Mouse (Mus musculus) CD4-positive, CD25-positive, alpha-beta regulatory T cell, adult 2 months (primary cell): Measurements from ENCODE around the gene Recql5.
A peak's percentile ranks its signal among the peaks of the same experiment; 100 is the strongest.

Experiments used
- DNase-seq: peaks from one replicate; pipeline ENCODE4 v3.0.0-alpha.2; 2012; ENCODE audit warnings: low read depth, low spot score

Recql5 gene

DNA sequence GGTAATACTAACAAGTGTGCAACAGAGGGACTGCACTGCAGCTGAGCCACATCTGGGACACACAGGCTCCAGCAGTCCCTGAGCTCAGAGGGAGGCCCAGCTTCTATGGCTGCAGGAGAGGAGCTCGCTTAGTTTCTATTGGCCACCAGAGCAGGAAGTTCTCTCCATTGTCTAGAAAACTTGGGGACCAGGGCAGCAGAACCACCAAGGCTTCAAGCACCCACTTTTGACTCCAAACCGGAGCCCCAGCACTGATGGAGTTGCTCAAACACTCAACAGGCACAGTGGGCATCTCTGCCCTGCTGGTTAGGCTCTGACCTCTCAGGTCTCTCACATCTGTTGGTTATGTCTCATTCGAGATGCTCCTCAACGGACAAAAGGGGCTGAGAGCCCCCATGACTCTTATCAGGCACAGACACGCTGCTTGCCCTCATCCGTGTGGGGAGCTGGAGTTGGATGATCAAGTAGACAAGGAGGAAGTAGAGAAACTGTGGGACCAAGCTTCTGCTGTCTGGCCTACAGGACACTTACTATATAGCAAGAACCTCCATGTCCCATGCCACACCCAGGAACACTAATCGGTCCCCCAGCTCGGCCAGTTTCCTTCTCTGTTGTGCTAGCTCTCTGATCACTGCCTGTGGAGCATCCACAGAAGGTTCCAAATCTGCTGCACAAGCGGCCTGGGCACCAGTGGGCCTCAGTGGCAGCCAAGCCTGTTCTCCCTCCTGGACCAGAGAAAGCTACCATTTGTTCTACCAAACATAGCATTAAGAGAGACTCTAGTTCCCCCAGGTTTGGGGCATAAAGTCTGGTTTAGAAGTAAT, 31.7 kb downstream of the Recql5 start:
- no peak for DNase-seq

DNA sequence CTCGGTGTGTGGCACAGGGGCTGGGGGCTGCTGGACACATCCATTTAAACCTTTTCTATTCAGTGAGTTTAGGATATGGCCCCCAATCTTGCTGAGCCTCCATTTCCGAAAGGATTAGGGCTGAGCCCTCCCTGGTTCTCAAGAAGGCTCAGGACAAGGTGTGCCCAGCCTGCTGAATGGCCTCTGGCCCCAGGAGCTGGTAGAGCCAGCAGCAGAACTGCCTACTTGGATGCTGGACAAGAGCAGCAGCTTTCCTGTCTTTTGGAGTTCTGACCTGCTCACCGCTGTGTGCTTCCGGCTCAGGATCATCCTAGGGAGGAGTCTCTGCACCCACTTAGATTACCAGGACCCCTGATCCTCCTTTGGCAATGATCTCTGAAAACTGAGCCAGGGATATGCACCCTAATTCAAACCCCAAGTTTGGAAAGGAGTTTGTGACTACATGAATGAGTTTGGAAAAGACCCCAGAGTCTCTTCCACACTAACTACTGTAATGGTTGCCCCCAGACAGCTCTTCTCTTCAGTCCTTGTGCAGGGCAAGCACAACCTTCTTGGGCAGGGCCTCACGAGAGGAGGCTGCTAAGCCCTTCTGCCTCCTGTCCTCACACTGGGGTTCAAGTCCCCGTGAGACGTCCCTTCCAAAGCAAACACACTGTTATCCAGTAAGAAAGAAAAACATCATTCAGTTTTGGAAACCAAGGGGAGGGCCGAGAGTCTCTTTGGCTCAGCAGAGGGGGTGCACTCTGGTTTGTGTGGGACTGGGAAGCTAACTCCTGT, 32.5 kb downstream of the Recql5 start:
- no peak for DNase-seq

DNA sequence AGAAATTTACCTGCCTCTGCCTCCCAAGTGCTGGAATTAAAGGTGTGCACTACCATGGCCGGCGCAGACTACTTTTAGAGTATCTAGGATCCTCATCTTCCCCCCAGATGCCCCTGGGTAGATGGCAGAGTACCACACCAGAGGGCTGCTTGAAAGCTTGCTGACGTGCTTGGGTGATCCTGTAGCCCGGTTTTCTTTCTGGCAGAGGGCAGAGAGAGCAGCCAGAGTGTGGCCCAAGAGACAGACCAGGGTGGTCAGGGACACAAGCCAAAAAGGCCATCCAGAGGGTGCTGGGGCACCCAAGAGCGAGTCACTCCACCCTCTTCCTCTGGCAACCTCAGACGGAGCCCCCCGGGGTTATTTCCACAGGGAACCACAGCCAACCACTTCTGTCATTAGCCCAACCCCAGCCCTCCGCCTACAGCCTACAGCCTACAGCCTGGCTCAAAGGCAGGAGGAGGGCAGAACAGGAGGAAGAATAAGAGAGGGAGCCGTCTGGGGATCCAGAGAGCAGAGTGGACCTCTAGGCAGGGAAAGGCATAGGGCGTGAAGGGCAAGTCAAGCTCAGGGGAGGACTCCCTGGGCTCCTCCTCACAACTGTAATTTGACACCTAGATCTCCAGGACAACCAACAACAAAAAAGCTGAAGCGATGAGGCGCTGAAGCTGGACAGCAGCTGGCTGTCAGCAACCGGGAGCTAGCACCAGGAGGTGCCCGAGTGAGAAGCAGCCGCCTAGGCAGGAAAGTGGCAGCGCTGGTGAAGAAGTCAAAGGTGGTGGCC, 33.6 kb downstream of the Recql5 start, which contains the start of gene Smim5:
Gene Smim5 (plus strand): TSS at position 481 of the 781 bp plus-strand sequence.
- no peak for DNase-seq

DNA sequence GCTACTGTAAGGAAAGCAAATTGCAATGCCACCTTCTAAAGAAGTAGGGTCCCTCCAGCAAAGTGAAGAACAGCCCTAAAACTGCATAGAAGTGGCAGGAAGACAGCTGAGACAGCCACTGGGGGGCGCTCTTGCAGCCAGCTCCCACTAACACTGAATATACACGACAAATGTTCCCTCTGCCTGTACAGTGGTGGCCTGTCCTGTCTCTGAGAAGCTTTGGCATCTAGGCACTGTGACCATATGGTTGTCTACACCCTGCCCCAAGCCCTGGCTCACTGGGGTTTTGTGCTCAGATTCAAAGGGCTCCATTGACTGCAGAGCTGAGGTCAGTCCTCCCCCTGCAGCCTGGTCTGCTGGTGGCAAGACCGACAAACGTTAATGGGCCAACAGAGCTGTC, 34.4 kb downstream of the Recql5 start:
- DNase-seq, result peak; percentile 77

GRCm38 (mm10) chr11:115898446-115898845, 34.8 kb downstream of the Recql5 start:
- peak; percentile 45 for DNase-seq

- no peak for DNase-seq
Measured at GRCm38 (mm10) chr11:115894755-115895520, 38.3 kb downstream of the Recql5 start.

- DNase-seq, result no peak
Measured at GRCm38 (mm10) chr11:115893071-115893470, 40.2 kb downstream of the Recql5 start.

DNA sequence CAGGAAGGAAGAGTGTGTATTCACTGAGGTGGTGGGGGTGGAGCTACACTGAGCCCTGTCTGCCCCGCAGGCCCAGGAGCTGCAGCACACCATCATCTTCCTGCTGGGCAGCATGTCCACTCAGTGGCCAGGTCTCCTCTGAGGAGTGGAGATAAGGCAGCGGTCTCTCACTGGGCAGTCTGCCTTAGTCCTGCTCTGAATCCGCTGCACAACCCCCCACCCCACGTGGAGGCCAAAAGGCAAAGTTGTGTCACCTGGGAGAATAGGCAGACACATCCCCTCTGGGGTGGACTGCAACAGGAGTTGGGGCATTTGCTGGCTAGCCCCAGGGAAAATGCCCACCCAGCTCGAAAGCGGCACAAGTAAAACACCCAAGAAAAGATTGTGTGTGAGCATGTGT, 41.1 kb downstream of the Recql5 start:
- DNase-seq, result no peak

DNA sequence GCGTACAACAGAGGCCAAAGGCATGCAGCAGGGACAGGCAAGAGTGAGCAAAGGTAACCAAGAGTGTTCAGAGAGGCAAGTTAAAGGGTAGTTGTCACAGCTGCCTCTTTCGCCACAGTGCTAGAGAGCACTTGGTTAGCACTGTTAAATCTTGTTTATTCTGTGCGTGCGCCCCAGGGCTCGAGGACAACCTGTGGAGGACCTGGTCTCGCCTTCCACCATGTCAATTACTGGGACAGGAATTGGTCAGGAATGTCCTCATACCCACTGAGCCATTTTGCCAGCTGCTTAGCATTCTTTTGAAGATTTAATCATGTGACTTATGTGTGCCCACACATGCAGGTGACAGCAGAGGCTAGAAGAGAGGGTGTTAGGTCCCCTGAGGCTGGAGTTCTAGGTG, 44.1 kb downstream of the Recql5 start:
- no peak for DNase-seq

DNA sequence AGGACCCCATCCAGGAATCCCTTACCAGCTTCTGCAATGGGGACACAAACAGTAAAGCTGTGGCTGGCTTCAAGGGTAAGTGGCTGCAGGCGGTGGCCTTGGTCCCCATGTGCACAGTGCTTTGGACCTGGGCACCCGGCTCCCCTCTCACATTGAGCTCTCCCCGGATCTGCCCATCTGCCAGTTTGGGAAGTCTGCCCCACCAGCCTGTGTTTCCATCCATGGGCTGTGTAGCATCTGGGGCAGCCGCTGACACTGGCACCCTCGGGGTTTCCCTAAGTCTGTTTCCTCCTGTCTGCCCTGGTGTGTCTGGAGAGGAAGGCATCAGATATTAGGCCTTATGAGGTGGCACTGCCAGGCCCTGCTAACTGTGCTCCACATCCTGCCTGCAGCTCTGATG, 45.3 kb downstream of the Recql5 start:
- DNase-seq, result no peak

DNA sequence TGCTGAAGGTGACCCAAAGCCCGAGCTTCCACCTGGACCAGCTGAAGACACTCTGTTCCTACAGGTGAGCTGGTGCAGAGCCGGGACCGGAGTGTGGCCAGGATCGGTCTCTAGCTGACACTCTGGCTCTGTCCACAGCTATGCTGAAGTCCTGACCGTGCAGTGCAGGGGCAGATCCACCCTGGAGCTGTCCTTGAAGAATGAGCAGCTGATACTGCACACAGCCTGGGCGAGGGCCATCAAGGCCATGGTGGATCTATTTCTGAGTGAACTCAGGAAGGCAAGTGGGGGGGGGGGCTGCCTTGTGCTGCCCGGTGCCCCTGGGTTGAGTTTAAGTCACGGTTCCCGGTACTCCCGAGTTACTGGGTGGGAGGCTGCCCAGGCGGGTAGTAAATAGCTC, 46.8 kb downstream of the Recql5 start:
- no peak for DNase-seq

GRCm38 (mm10) chr11:115885281-115885680, 48.0 kb downstream of the Recql5 start:
- no peak for DNase-seq

- DNase-seq, result no peak
Measured at GRCm38 (mm10) chr11:115884361-115884760, 48.9 kb downstream of the Recql5 start.

DNA sequence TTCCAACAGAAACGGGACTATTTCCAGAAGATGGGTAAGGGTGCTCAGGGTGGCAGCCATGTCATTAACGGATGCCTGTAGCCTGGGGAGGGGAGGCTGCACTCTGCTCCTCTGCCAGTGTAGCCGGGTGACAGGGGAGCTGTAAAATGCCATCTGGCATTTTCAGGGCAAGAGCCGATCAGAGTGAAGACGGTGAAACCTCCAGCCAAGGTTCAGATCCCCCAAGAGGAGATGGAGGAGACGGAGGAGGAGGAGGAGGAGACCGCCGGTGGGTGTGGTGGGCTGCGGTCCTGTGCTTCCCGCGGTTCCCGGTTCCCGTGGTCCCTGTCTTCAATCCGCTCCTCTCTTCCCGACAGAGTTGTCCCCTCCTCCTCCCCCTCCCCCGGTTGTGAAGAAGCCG, 50.0 kb downstream of the Recql5 start:
- no peak for DNase-seq

DNA sequence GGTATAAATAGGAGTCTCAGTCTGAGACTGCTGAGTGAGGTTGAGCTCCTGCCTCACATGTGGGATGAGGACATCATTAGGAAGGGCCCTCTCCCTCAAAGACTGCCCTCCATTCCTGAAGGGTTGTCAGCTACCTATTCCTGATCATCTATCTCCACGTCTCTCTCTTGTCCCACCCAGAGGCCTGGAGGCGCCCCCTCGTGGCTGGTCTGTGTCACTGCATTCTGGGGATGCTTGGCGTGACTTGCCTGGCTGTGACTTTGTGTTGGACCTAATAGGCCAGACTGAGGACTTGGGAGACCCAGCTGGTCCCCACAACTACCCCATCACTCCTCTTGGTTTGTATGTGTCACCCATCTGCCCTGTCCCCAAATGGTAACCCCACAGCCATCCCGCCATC, 52.3 kb downstream of the Recql5 start:
- peak; percentile 70 for DNase-seq

DNA sequence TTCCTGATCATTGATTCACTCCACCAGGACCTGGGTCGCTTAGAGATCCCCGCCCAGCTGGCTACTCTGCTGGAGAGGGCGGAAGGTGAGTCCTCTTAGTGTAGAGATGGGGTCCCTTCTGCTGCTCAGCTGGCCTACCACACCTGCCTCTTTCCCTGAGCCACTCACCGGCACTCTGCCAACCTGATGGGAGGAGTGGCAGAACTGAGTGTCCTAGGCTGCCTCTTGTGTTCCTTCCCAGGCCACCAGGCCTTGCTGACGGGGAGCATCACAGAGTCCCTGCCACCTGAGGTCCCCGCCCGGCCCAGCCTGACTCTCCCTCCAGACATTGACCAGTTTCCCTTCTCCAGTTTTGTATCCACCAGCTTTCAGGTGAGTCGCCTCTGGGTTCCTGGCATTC, 55.2 kb downstream of the Recql5 start:
- no peak for DNase-seq

DNA sequence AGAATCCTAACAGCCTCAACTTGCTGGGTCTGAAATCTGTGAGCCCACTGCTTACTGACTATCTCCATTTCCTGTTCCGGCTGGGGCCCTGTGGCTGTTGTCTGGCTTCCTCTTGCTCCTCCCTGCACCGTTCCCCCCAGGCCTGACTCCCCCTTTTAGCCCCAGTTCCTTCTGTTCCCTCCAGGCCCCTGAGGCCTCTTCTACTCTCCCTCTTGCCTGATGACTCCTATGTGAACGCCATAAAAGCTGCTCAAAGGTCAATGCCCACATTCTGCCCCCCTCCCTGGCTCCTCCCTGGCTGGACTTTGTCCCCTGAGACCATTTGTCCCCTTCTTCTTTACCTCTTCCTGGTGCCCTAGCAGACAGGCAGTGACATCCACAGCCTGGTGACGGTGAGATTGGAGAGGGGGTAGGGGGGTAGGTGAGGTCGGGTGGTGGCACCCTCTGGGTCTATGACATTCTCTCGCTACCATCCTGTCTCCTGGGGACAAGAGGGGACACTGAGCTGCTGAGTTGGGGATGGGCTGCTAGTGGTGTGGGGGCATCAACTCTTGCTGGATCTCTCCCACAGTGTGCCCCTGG, 56.0 kb downstream of the Recql5 start:
- DNase-seq, result no peak

DNA sequence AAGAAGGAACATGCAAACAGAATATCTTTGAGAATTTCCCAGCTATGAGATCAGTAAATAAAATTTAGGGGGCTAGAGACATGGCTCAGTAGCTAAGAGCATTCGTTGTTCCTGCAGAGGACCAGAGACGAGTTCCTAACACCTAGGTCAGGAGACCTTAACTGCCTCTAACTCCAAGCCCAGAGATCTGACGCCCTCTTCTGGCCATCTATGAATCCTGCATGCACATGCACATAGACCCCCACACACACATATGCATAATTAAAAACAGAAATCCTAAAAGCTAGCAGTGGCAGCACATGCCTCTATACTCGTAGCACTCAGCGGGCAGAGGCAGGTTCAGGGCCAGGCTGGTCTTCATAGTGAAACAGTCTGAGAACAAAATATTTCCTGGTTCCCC, 56.8 kb downstream of the Recql5 start:
- no peak for DNase-seq

- DNase-seq, result no peak
Measured at GRCm38 (mm10) chr11:115875935-115876334, 57.3 kb downstream of the Recql5 start.

DNA sequence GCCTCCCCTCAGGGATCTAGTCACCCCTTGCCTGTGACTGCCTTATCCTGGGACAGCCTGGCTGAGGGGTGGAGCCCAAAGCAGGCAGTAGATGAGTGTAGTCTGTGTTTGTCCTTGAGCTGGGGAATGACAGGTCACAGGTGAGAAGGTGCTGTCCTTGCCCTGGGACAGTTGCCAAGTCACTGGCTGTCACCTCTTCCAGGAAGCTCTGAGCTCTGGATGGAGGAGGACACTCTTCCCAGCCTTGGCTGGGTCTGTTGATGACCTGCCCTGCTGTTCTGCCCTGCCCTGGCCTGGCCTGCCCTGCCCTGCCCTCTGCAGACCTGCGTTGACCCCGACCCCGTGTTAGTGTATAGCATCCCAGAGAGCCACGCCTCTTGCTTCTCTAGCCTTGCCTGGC, 60.8 kb downstream of the Recql5 start:
- DNase-seq, result no peak

DNA sequence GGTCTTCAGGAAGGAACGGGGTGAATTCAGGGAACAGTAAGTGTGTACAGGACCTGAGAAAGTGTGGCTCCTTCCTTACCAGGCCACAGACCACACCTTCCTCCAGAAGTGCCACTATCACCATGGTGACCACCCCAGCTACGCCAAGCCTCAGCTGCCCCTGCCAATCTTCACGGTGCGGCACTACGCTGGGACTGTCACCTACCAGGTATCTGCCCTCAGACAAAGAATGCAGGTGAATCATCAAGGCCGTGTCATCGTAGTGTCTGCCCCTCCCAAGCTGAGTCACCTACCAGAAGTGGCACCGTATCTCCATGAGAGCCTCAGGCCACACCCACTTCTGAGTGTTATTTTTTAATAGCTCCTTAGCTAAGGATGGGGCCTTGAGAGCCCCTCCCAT, 63.9 kb downstream of the Recql5 start:
- no peak for DNase-seq
